In the genomic region with DNA sequence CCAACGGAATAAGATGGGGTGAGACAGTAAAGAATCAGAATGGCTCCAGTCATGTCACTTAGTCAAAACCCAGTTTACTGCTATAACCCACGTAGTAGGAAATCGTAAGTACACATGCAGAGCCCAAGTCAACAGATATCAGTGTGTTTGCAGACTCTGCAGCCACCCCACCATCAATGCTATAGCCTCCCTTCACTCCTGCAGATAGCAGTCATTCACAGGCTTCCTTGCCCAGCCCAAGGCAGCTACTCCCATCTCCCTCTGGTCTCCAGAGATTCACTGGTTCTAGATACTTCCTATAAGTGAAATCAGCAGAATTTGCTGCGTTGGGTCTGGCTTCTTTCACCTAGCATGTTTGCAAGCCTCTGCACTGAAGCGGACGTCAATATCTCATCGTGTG, we compare ENCODE assay signal across 18 mouse cellular contexts. TPM values are rescaled to one million over a fixed set of nuclear protein-coding genes. Genes with fewer than 3 reads are reported as not detected.
DNase-seq lines count a peak whose midpoint lies in the region; ATAC-seq and TF ChIP-seq lines count a peak whose summit lies in the region.
"Had no signal": no experiment of that assay in that cellular context is flagged by ENCODE, and none has a peak within 500 bp of the region (broad histone marks: within the 10 kb centered on the region; RNA-seq: fewer than 3 reads in every experiment).

No protein-coding gene starts in this region.

- no peak for ATAC-seq in heart, embryonic 16.5 days (replicated peaks; ENCODE audit: extremely low read depth, insufficient read depth, low FRiP score)
- ATAC-seq in liver, postnatal 0 days, result peak; percentile 30

- H3K27me3 ChIP-seq in heart, embryonic 16.5 days (ENCODE audit: control insufficient read depth, insufficient read depth, low read length), result no peaks in the 10 kb centered on the region
- H3K27me3 ChIP-seq in liver, postnatal 0 days (ENCODE audit: insufficient read depth, low read length), result no peaks in the 10 kb centered on the region

- TF ChIP-seq EP300 in liver, postnatal 0 days (IDR thresholded peaks at IDR 0.05; ENCODE audit: low read depth), result peak; percentile 7; the same call in 1 of the 2 replicates

- no peaks in the 10 kb centered on the region for H3K9me3 ChIP-seq in heart, embryonic 16.5 days (replicated peaks; ENCODE audit: control insufficient read depth, low read length)
- no peaks in the 10 kb centered on the region for H3K9me3 ChIP-seq in liver, postnatal 0 days (ENCODE audit: low read length)
- H3K9me3 ChIP-seq: midbrain, embryonic 10.5 days had no signal

- H3K4me3 ChIP-seq in heart, embryonic 16.5 days (ENCODE audit: low read length), result no peak overlapping the region
- no peak overlapping the region for H3K4me3 ChIP-seq in liver, postnatal 0 days (ENCODE audit: low read depth, low read length)
- H3K4me3 ChIP-seq: midbrain, embryonic 10.5 days had no signal

- DNase-seq in heart, adult 8-10 months (ENCODE audit: low spot score), result no peak
- DNase-seq in c-Kit-positive CD71-positive TER-119-negative erythroid progenitor cells, embryonic 14.5 days (ENCODE audit: low read depth), result peak; percentile 19
- peak; percentile 76 for DNase-seq in liver
- no peak for DNase-seq in liver, postnatal 0 days
- DNase-seq in ovary, adult 18-20 months (ENCODE audit: low spot score), result no peak
- no peak for DNase-seq in adrenal gland, postnatal 25 days
- DNase-seq: adrenal gland, adult 2 months; cerebellum, postnatal 14 days; embryo, embryonic 11 days; kidney, postnatal 36 days; lung, postnatal 14 days; retina, postnatal 1 day; right cerebral cortex, postnatal 4 days; thymus, adult 18-20 months; thymus, postnatal 4 days had no signal

- H3K9ac ChIP-seq in heart, embryonic 16.5 days (ENCODE audit: low read length), result no peak overlapping the region
- no peak overlapping the region for H3K9ac ChIP-seq in liver, postnatal 0 days (replicated peaks)
- H3K9ac ChIP-seq: hindbrain, embryonic 14.5 days had no signal

- no peaks in the 10 kb centered on the region for H3K36me3 ChIP-seq in heart, embryonic 16.5 days (ENCODE audit: control insufficient read depth, insufficient read depth)
- no peaks in the 10 kb centered on the region for H3K36me3 ChIP-seq in liver, postnatal 0 days (replicated peaks; ENCODE audit: insufficient read depth, low read length)
- H3K36me3 ChIP-seq: midbrain, embryonic 10.5 days had no signal

- no peak overlapping the region for H3K4me2 ChIP-seq in heart, embryonic 16.5 days (ENCODE audit: low read depth, low read length)
- no peak overlapping the region for H3K4me2 ChIP-seq in liver, postnatal 0 days (ENCODE audit: low read depth, low read length)
- H3K4me2 ChIP-seq: hindbrain, embryonic 14.5 days had no signal

- 73% methylated on average over 7 of the region's 7 CpGs for WGBS in heart, embryonic 16.5 days
- 58% methylated on average over 7 of the region's 7 CpGs for WGBS in liver, postnatal 0 days (ENCODE audit: insufficient replicate concordance)

- H3K27ac ChIP-seq in heart, embryonic 16.5 days (ENCODE audit: low read length), result peak overlapping the region; percentile 9; the same call in 1 of the 2 replicates
- no peak overlapping the region for H3K27ac ChIP-seq in liver, postnatal 0 days (ENCODE audit: low read depth)
- H3K27ac ChIP-seq: hindbrain, embryonic 14.5 days; midbrain, embryonic 10.5 days had no signal

- no peak for TF ChIP-seq CTCF in liver, postnatal 0 days (IDR thresholded peaks at IDR 0.05; ENCODE audit: low read depth)

- peaks cover 43% of the 10 kb centered on the region for H3K4me1 ChIP-seq in heart, embryonic 16.5 days (ENCODE audit: control insufficient read depth, insufficient read depth, low read length)
- H3K4me1 ChIP-seq in liver, postnatal 0 days (ENCODE audit: insufficient read depth), result peaks cover 38% of the 10 kb centered on the region

RNA-seq across cellular contexts. Expression of a gene that starts 54.8 kb away (rescaled TPM):
- polyA plus RNA-seq in heart, embryonic 16.5 days (2015; fragmentation: Nextera tagmentation; extraction: Ambion mirVana), result 65.7 and 66.8 TPM in 2 replicates
- total RNA-seq in heart, adult 8-10 months (2022), result 10 to 100 TPM; 59.3 to 75.7 (median 71.0) TPM
- polyA plus RNA-seq in liver, postnatal 0 days (2015; fragmentation: Nextera tagmentation; extraction: Ambion mirVana), result 8.0 and 9.7 TPM in 2 replicates
- total RNA-seq in adrenal gland, postnatal 25 days (2021), result 91.5 and 114 TPM in 2 replicates

Comparison
In these comparisons a context has a peak if more than half of its experiments do, and no peak if none do; other contexts are left out.
1. DNase-seq: peak in c-Kit-positive CD71-positive TER-119-negative erythroid progenitor cells, embryonic 14.5 days (single experiment) and liver (single experiment); none in heart, adult 8-10 months (single experiment), liver, postnatal 0 days (single experiment), ovary, adult 18-20 months (single experiment) and adrenal gland, postnatal 25 days (single experiment).